Mouse (Mus musculus): ENCODE results near the gene Atp2a1.

DNA sequence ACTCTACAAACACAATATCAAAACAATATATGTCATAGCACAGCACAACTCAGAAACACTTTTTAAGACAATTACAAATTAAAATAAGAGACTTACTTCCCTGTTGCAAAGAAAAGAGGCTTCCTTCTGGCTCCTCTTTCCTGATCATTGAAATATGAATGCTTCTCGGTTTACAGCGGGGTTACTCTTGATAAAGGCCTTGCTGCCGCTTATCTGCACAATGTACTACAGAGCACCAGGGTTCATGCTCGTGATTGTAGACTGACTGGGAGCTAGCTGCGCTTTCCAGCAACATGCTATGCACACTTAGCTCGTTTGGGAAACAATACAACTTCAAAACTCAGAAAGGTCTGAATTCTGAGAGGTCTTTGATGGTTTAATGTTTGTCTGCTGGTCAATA lies 65.7 kb downstream of the Atp2a1 start:
- TF ChIP-seq CTCF (IDR thresholded peaks at IDR 0.05; ENCODE audit: control insufficient read depth, insufficient read depth, insufficient read length) = no peak
- no peak for TF ChIP-seq CEBPB (IDR thresholded peaks at IDR 0.05; ENCODE audit: low read depth)
- TF ChIP-seq USF1 (IDR thresholded peaks at IDR 0.05; ENCODE audit: low read depth) = no peak
